Mouse (Mus musculus) CH12.LX (cell line): ENCODE measurements around the gene Ifrd2.

ENCODE experiments used
- ETS1 ChIP-seq: conservative IDR thresholded peaks from 2 replicates; pipeline ENCODE4 v1.6.1; 2012; ENCODE audit warnings: low read depth, mild to moderate bottlenecking, inconsistent platforms, low read length, improper control_type of control experiment, moderate library complexity
- POLR2A ChIP-seq: IDR thresholded peaks from 2 replicates; pipeline ENCODE4 v1.6.1; 2011; ENCODE audit warnings: low read depth, mild to moderate bottlenecking, improper control_type of control experiment, low read length

DNA sequence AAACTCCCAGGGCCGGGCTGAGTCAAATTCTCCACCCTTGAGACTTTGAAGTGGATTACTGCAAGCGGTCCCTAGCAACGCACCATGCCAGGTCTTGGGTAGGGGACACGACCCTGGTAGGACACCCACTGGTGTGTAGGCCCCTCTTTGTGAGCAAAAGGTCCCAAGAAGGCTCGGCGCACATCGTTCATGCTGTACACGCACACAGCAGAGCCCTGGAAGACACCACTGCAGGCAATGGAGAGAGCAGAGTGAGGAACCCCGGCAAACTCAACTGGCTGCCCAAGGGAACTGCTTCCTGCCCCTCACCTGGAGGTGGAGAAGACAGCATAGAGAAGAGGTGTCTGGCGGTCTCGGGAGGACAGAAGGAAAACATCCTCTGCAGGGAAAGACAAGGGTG lies 13.8 kb downstream of the Ifrd2 start:
- TF ChIP-seq ETS1 = no peak
- no peak for TF ChIP-seq POLR2A
